Mouse (Mus musculus) common myeloid progenitor, adult 5-6 weeks (primary cell): ENCODE data around the gene Plekhh1. TPM values are rescaled to one million over a fixed set of nuclear protein-coding genes. Genes with fewer than 3 reads are reported as not detected.
"Not testable (repeated sequence)": the region's sequence is repeated elsewhere in the genome, so short reads cannot be mapped to it uniquely, and the experiment has no call there.

Source experiments
- ATAC-seq: replicated peaks from 2 replicates; pipeline ENCODE4 v1.8.0; 2016; ENCODE audit warnings: low read depth, mild to moderate bottlenecking, moderate TSS enrichment, inconsistent platforms; ENCODE audit not compliant: poor library complexity, severe bottlenecking
- total RNA-seq: library from RNA; stranded (forward); fragments of 200-1000, 187-1606 nt; gene quantifications from 2 replicates; pipeline ENCODE4 v1.2.3, GENCODE M21; 2017

Gene Plekhh1
- total RNA-seq, 1 experiment from 2014 or later, result 0.41 TPM

- ATAC-seq, result 0 out of 2 replicates have a peak, but pooled peaks have one; percentile 39
Observed at GRCm38 (mm10) chr12:79022882-79023281, 6.1 kb upstream of the Plekhh1 start.

GRCm38 (mm10) chr12:79027526-79027925 lies 1.4 kb upstream of the Plekhh1 start:
- ATAC-seq, result not testable (repeated sequence)

GRCm38 (mm10) chr12:79034331-79034730 lies 5.4 kb downstream of the Plekhh1 start:
- ATAC-seq, result no peak

GRCm38 (mm10) chr12:79035349-79035748 lies 6.4 kb downstream of the Plekhh1 start:
- ATAC-seq, result no peak

GRCm38 (mm10) chr12:79039708-79040107 lies 10.7 kb downstream of the Plekhh1 start:
- ATAC-seq, result no peak

GRCm38 (mm10) chr12:79040201-79040827 lies 11.4 kb downstream of the Plekhh1 start:
- no peak for ATAC-seq

GRCm38 (mm10) chr12:79041436-79041835 lies 12.5 kb downstream of the Plekhh1 start:
- ATAC-seq, result no peak

- no peak for ATAC-seq
Observed at GRCm38 (mm10) chr12:79044668-79045067, 15.7 kb downstream of the Plekhh1 start.

- ATAC-seq, result no peak
Observed at GRCm38 (mm10) chr12:79046171-79046570, 17.2 kb downstream of the Plekhh1 start.

- ATAC-seq, result no peak
Observed at GRCm38 (mm10) chr12:79047203-79047602, 18.2 kb downstream of the Plekhh1 start.

GRCm38 (mm10) chr12:79048898-79049297 lies 19.9 kb downstream of the Plekhh1 start:
- no peak for ATAC-seq

GRCm38 (mm10) chr12:79049807-79050206 lies 20.8 kb downstream of the Plekhh1 start:
- ATAC-seq, result no peak

- ATAC-seq, result 0 out of 2 replicates have a peak, but pooled peaks have one; percentile 45
Observed at GRCm38 (mm10) chr12:79050545-79051212, 21.7 kb downstream of the Plekhh1 start.

GRCm38 (mm10) chr12:79052073-79052472 lies 23.1 kb downstream of the Plekhh1 start:
- ATAC-seq, result no peak

GRCm38 (mm10) chr12:79055276-79055675 lies 26.3 kb downstream of the Plekhh1 start:
- peak; percentile 54; the same call in 1 of the 2 replicates for ATAC-seq

- no peak for ATAC-seq
Observed at GRCm38 (mm10) chr12:79059573-79059972, 30.6 kb downstream of the Plekhh1 start.

GRCm38 (mm10) chr12:79060134-79060533 lies 31.2 kb downstream of the Plekhh1 start:
- no peak for ATAC-seq

GRCm38 (mm10) chr12:79060766-79061652 lies 32.0 kb downstream of the Plekhh1 start:
- ATAC-seq, result peak; percentile 72

GRCm38 (mm10) chr12:79064451-79064850 lies 35.5 kb downstream of the Plekhh1 start:
- ATAC-seq, result no peak

- ATAC-seq, result no peak
Observed at GRCm38 (mm10) chr12:79066431-79066830, 37.5 kb downstream of the Plekhh1 start.

- ATAC-seq, result no peak
Observed at GRCm38 (mm10) chr12:79067526-79067925, 38.6 kb downstream of the Plekhh1 start.
